Mouse (Mus musculus) midbrain, embryonic 15.5 days (tissue): ENCODE measurements at regions not wholly inside any gene's neighbourhood (a gene's known extent, or its start where the extent isn't known, plus 50 kb on each side); places are given as distances from the start of the nearest gene placed in this dataset.

Source experiments
- ATAC-seq: fragments of 200-750 bp; cut with Nextera tagmentation; replicated peaks from 2 replicates; pipeline ENCODE4 v1.8.0; 2017; ENCODE audit warnings: moderate TSS enrichment
- H3K27ac ChIP-seq: fragments of 300-500 bp; sonication (generic); 2 replicates; pipeline ENCODE4 v1.5.1; 2015; ENCODE audit warnings: mild to moderate bottlenecking, inconsistent platforms
- H3K27me3 ChIP-seq: fragments of 300-500 bp; sonication (generic); replicated peaks from 2 replicates; pipeline ENCODE4 v1.6.1; 2015; ENCODE audit warnings: inconsistent platforms
- H3K36me3 ChIP-seq: fragments of 300-500 bp; sonication (generic); replicated peaks from 2 replicates; pipeline ENCODE4 v1.6.1; 2015; ENCODE audit warnings: inconsistent platforms
- H3K4me1 ChIP-seq: fragments of 300-500 bp; sonication (generic); 2 replicates; pipeline ENCODE4 v1.6.1; 2015; ENCODE audit warnings: inconsistent platforms
- H3K4me2 ChIP-seq: fragments of 300-500 bp; sonication (generic); 2 replicates; pipeline ENCODE4 v1.6.1; 2015; ENCODE audit warnings: inconsistent platforms, mild to moderate bottlenecking, moderate library complexity
- H3K4me3 ChIP-seq: fragments of 300-500 bp; sonication (generic); 2 replicates; pipeline ENCODE4 v1.5.1; 2015; ENCODE audit warnings: mild to moderate bottlenecking, inconsistent platforms
- H3K9ac ChIP-seq: fragments of 300-500 bp; sonication (generic); 2 replicates; pipeline ENCODE4 v1.6.1; 2015; ENCODE audit warnings: mild to moderate bottlenecking, inconsistent platforms
- H3K9me3 ChIP-seq: fragments of 300-500 bp; sonication (generic); 2 replicates; pipeline ENCODE4 v1.6.1; 2016; ENCODE audit warnings: inconsistent platforms
- WGBS: fragments of 180-500 bp; shearing (Covaris S2); methylation state at CpG from one replicate; pipeline ENCODE4 v1.1.7; 2015; ENCODE audit warnings: mixed read lengths; 5-methylcytosine and 5-hydroxymethylcytosine counted together

- ATAC-seq, result 0 out of 2 replicates have a peak, but pooled peaks have one; percentile 17
- H3K9me3 ChIP-seq, result no peaks in the 10 kb centered on the region
- H3K36me3 ChIP-seq, result no peaks in the 10 kb centered on the region
- no peak overlapping the region for H3K4me3 ChIP-seq
- H3K27me3 ChIP-seq, result no peaks in the 10 kb centered on the region
- no peak overlapping the region for H3K4me2 ChIP-seq
- H3K27ac ChIP-seq, result no peak overlapping the region
- WGBS, result 24% methylated on average over 5 of the region's 5 CpGs
- no peak overlapping the region for H3K9ac ChIP-seq
- peaks cover 5% of the 10 kb centered on the region; the same call in 1 of the 2 replicates for H3K4me1 ChIP-seq
Measured at GRCm38 (mm10) chr4:31838592-31838991, 125.3 kb upstream of the Map3k7 start.

GRCm38 (mm10) chr4:31849763-31850162 is 114.1 kb upstream of the Map3k7 start:
- no peaks in the 10 kb centered on the region for H3K27me3 ChIP-seq
- no peaks in the 10 kb centered on the region for H3K9me3 ChIP-seq
- no peak overlapping the region for H3K4me2 ChIP-seq
- H3K36me3 ChIP-seq, result no peaks in the 10 kb centered on the region
- H3K9ac ChIP-seq, result no peak overlapping the region
- H3K4me3 ChIP-seq, result no peak overlapping the region
- ATAC-seq, result no peak
- no peaks in the 10 kb centered on the region for H3K4me1 ChIP-seq
- 82% methylated on average over 6 of the region's 6 CpGs for WGBS
- no peak overlapping the region for H3K27ac ChIP-seq

GRCm38 (mm10) chr4:31851006-31851405 is 112.9 kb upstream of the Map3k7 start:
- Histone ChIP-seq H3K27me3 (no peaks in the 10 kb centered on the region), H3K4me1 (no peaks in the 10 kb centered on the region), H3K27ac (no peak overlapping the region), H3K9me3 (no peaks in the 10 kb centered on the region), H3K4me3 (no peak overlapping the region), H3K4me2 (no peak overlapping the region), H3K9ac (no peak overlapping the region), H3K36me3 (no peaks in the 10 kb centered on the region)
- ATAC-seq, result no peak
- WGBS, result 54% methylated on average over 3 of the region's 3 CpGs

GRCm38 (mm10) chr4:31853851-31854250 is 110.0 kb upstream of the Map3k7 start:
- H3K27ac ChIP-seq, result no peak overlapping the region
- no peaks in the 10 kb centered on the region for H3K27me3 ChIP-seq
- no peaks in the 10 kb centered on the region for H3K9me3 ChIP-seq
- no peaks in the 10 kb centered on the region for H3K4me1 ChIP-seq
- no peak overlapping the region for H3K4me2 ChIP-seq
- WGBS, result 77% methylated on average over 6 of the region's 6 CpGs
- H3K4me3 ChIP-seq, result no peak overlapping the region
- ATAC-seq, result no peak
- H3K9ac ChIP-seq, result no peak overlapping the region
- no peaks in the 10 kb centered on the region for H3K36me3 ChIP-seq

- no peaks in the 10 kb centered on the region for H3K9me3 ChIP-seq
- H3K27me3 ChIP-seq, result no peaks in the 10 kb centered on the region
- no peak overlapping the region for H3K9ac ChIP-seq
- no peak overlapping the region for H3K27ac ChIP-seq
- 95% methylated on average over 2 of the region's 2 CpGs for WGBS
- no peak for ATAC-seq
- H3K36me3 ChIP-seq, result no peaks in the 10 kb centered on the region
- H3K4me2 ChIP-seq, result no peak overlapping the region
- H3K4me1 ChIP-seq, result no peaks in the 10 kb centered on the region
- no peak overlapping the region for H3K4me3 ChIP-seq
Measured at GRCm38 (mm10) chr4:31860389-31860788, 103.5 kb upstream of the Map3k7 start.

- ATAC-seq, result no peak
- Histone ChIP-seq H3K4me2 (no peak overlapping the region), H3K4me1 (no peaks in the 10 kb centered on the region), H3K27me3 (no peaks in the 10 kb centered on the region), H3K9ac (no peak overlapping the region), H3K9me3 (no peaks in the 10 kb centered on the region), H3K4me3 (no peak overlapping the region), H3K36me3 (no peaks in the 10 kb centered on the region), H3K27ac (no peak overlapping the region)
- WGBS, result 88% methylated on average over 3 of the region's 3 CpGs
Measured at GRCm38 (mm10) chr4:31861172-31861571, 102.7 kb upstream of the Map3k7 start.

GRCm38 (mm10) chr4:31872985-31873983 is 90.6 kb upstream of the Map3k7 start:
- H3K9ac ChIP-seq, result no peak overlapping the region
- no peak overlapping the region for H3K4me2 ChIP-seq
- H3K4me3 ChIP-seq, result no peak overlapping the region
- WGBS, result 28% methylated on average over 9 of the region's 9 CpGs
- 0 out of 2 replicates have a peak, but pooled peaks have one; percentile 45 for ATAC-seq
- peaks cover 13% of the 10 kb centered on the region for H3K4me1 ChIP-seq
- H3K27me3 ChIP-seq, result no peaks in the 10 kb centered on the region; the same call in 1 of the 2 replicates
- H3K9me3 ChIP-seq, result no peaks in the 10 kb centered on the region
- H3K36me3 ChIP-seq, result no peaks in the 10 kb centered on the region
- H3K27ac ChIP-seq, result no peak overlapping the region

- ATAC-seq, result no peak
- no peaks in the 10 kb centered on the region for H3K27me3 ChIP-seq
- no peak overlapping the region for H3K4me3 ChIP-seq
- WGBS, result 12% methylated on average over 3 of the region's 3 CpGs
- no peak overlapping the region for H3K9ac ChIP-seq
- H3K27ac ChIP-seq, result no peak overlapping the region
- H3K4me1 ChIP-seq, result peaks cover 23% of the 10 kb centered on the region
- no peak overlapping the region for H3K4me2 ChIP-seq
- H3K9me3 ChIP-seq, result no peaks in the 10 kb centered on the region
- H3K36me3 ChIP-seq, result no peaks in the 10 kb centered on the region
Measured at GRCm38 (mm10) chr4:31877389-31877788, 86.5 kb upstream of the Map3k7 start.

GRCm38 (mm10) chr4:31878493-31879191 is 85.3 kb upstream of the Map3k7 start:
- Histone ChIP-seq H3K9me3 (no peaks in the 10 kb centered on the region), H3K27ac (0 out of 2 replicates have a peak overlapping the region, but pooled peaks have one; percentile 4), H3K4me3 (no peak overlapping the region), H3K4me2 (peak overlapping the region; percentile 11; the same call in 1 of the 2 replicates), H3K9ac (no peak overlapping the region), H3K27me3 (no peaks in the 10 kb centered on the region), H3K4me1 (peaks cover 15% of the 10 kb centered on the region), H3K36me3 (no peaks in the 10 kb centered on the region)
- ATAC-seq, result peak; percentile 68
- 34% methylated on average over 10 of the region's 10 CpGs for WGBS

GRCm38 (mm10) chr4:31879192-31879585 is 84.7 kb upstream of the Map3k7 start:
- Histone ChIP-seq H3K9me3 (no peaks in the 10 kb centered on the region), H3K4me2 (0 out of 2 replicates have a peak overlapping the region, but pooled peaks have one; percentile 12), H3K27me3 (no peaks in the 10 kb centered on the region), H3K4me1 (peaks cover 15% of the 10 kb centered on the region; the same call in 1 of the 2 replicates), H3K36me3 (no peaks in the 10 kb centered on the region), H3K4me3 (no peak overlapping the region), H3K27ac (no peak overlapping the region), H3K9ac (no peak overlapping the region)
- WGBS, result 37% methylated on average over 5 of the region's 5 CpGs
- ATAC-seq, result no peak

- Histone ChIP-seq H3K4me1 (peaks cover 15% of the 10 kb centered on the region; the same call in 1 of the 2 replicates), H3K27me3 (no peaks in the 10 kb centered on the region), H3K9ac (no peak overlapping the region), H3K36me3 (no peaks in the 10 kb centered on the region), H3K4me3 (no peak overlapping the region), H3K9me3 (no peaks in the 10 kb centered on the region), H3K27ac (no peak overlapping the region), H3K4me2 (peak overlapping the region; percentile 22)
- no peak; the same call in 1 of the 2 replicates for ATAC-seq
- 20% methylated on average over 7 of the region's 7 CpGs for WGBS
Measured at GRCm38 (mm10) chr4:31880213-31880612, 83.7 kb upstream of the Map3k7 start.

- Histone ChIP-seq H3K9ac (no peak overlapping the region), H3K4me1 (no peaks in the 10 kb centered on the region), H3K9me3 (no peaks in the 10 kb centered on the region), H3K4me3 (no peak overlapping the region), H3K4me2 (no peak overlapping the region), H3K27me3 (no peaks in the 10 kb centered on the region), H3K27ac (no peak overlapping the region), H3K36me3 (no peaks in the 10 kb centered on the region)
- 53% methylated on average over 3 of the region's 3 CpGs for WGBS
- peak; percentile 63; the same call in 1 of the 2 replicates for ATAC-seq
Measured at GRCm38 (mm10) chr4:31889673-31890072, 74.2 kb upstream of the Map3k7 start.
